Mouse (Mus musculus) forebrain, embryonic 11.5 days (tissue): Measurements from ENCODE around the gene Polr1a. TPM values are rescaled to one million over a fixed set of nuclear protein-coding genes. Genes with fewer than 3 reads are reported as not detected.

Experiments
- ATAC-seq: fragments of 200-750 bp; cut with Nextera tagmentation; replicated peaks from 2 replicates; pipeline ENCODE4 v1.8.0; 2017; ENCODE audit warnings: moderate TSS enrichment; ENCODE audit not compliant: low FRiP score
- DNase-seq: peaks from one replicate; pipeline ENCODE4 v3.0.0-alpha.2; 2017; ENCODE audit warnings: low spot score
- H3K27ac ChIP-seq: fragments of 300-500 bp; sonication (generic); 2 replicates; pipeline ENCODE4 v1.5.1; 2014; ENCODE audit warnings: low read depth, low read length
- H3K27me3 ChIP-seq: fragments of 300-500 bp; sonication (generic); 2 replicates; pipeline ENCODE4 v1.6.1; 2014; ENCODE audit warnings: mild to moderate bottlenecking, low read length, mixed read lengths; ENCODE audit not compliant: control insufficient read depth, insufficient read depth
- H3K36me3 ChIP-seq: fragments of 300-500 bp; sonication (generic); 2 replicates; pipeline ENCODE4 v1.6.1; 2014; ENCODE audit warnings: mild to moderate bottlenecking, low read length, moderate library complexity, mixed read lengths; ENCODE audit not compliant: control insufficient read depth, insufficient read depth
- H3K4me1 ChIP-seq: fragments of 300-500 bp; sonication (generic); replicated peaks from 2 replicates; pipeline ENCODE4 v1.6.1; 2014; ENCODE audit warnings: low read length, mixed read lengths; ENCODE audit not compliant: control insufficient read depth, insufficient read depth
- H3K4me2 ChIP-seq: fragments of 300-500 bp; sonication (generic); 2 replicates; pipeline ENCODE4 v1.6.1; 2014; ENCODE audit warnings: low read depth, mild to moderate bottlenecking, low read length, moderate library complexity, mixed read lengths; ENCODE audit not compliant: severe bottlenecking
- H3K4me3 ChIP-seq: fragments of 300-500 bp; sonication (generic); 2 replicates; pipeline ENCODE4 v1.5.1; 2014; ENCODE audit warnings: low read depth, low read length
- H3K9ac ChIP-seq: fragments of 300-500 bp; sonication (generic); 2 replicates; pipeline ENCODE4 v1.6.1; 2014; ENCODE audit warnings: low read length
- H3K9me3 ChIP-seq: fragments of 300-500 bp; sonication (generic); 2 replicates; pipeline ENCODE4 v1.6.1; 2016; ENCODE audit warnings: low read length, mixed read lengths; ENCODE audit not compliant: control insufficient read depth
- WGBS: fragments of 180-500 bp; shearing (Covaris S2); extraction: QIAGEN DNeasy Blood & Tissue Kit; methylation state at CpG from one replicate; pipeline ENCODE4 v1.1.7; 2014; 5-methylcytosine and 5-hydroxymethylcytosine counted together
- polyA plus RNA-seq: library from polyadenylated mRNA; unstranded; fragments of >200 nt; fragmentation: Nextera tagmentation; extraction: Ambion mirVana; gene quantifications from 2 replicates; pipeline ENCODE4 v1.2.1, GENCODE M21; 2014

The Polr1a gene
- polyA plus RNA-seq, 1 experiment from 2014 or later, result 38.5 TPM

DNA sequence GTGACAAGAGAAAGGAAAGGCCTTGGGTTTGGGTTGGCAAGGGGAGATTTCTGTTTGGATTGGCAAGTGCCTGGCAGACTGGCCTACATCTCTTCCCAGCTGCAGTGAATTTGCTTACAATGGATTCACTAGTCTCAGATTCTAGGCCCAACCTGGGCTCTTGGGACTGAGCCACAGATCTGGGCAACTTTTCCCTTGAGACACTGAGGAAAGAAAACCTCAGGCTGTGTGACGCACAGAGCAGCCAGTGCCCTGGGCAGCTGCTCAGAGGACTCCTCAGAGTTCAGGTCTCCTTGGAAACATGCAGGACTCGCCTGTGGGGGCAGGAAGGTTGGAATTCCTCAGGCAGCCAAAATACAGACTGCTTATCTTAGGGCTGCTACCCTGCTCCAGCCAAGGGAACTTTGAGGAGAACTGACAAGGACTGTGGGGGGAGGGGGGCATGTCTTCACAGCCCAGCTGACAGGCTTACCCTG is 25.3 kb downstream of the Polr1a start:
- no peak overlapping the region for H3K4me3 ChIP-seq
- WGBS, result 56% methylated on average over 2 of the region's 2 CpGs
- H3K36me3 ChIP-seq, result peaks cover 6% of the 10 kb centered on the region; the same call in 1 of the 2 replicates
- H3K27me3 ChIP-seq, result no peaks in the 10 kb centered on the region
- H3K9ac ChIP-seq, result no peak overlapping the region
- H3K9me3 ChIP-seq, result no peaks in the 10 kb centered on the region
- ATAC-seq (no peak), DNase-seq (peak; percentile 48)
- no peak overlapping the region for H3K4me2 ChIP-seq
- H3K4me1 ChIP-seq, result no peaks in the 10 kb centered on the region
- H3K27ac ChIP-seq, result no peak overlapping the region

DNA sequence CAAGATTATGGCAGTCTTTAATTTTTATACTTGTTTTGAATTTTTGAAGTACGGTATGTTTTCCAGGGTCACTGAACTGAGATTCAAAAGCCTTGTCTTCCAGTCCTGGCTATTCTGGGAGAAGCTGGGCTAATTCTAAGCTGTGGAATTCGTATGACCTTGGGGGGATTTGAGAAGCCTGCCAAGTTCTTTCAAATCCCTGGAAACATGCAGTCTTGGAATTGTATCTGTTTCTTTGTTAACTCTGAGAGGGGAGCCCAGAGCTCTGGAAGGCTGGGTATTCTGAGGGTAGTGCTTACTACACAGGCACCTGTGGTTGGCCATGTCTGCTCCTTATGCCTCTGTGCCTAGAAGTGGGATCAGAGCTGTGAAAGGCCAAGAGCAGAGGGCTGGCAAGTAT is 26.9 kb downstream of the Polr1a start:
- DNase-seq (no peak), ATAC-seq (no peak)
- H3K27ac ChIP-seq, result no peak overlapping the region
- no peaks in the 10 kb centered on the region for H3K9me3 ChIP-seq
- no peaks in the 10 kb centered on the region for H3K4me1 ChIP-seq
- H3K4me3 ChIP-seq, result no peak overlapping the region
- 86% methylated on average over 2 of the region's 2 CpGs for WGBS
- no peak overlapping the region for H3K4me2 ChIP-seq
- H3K36me3 ChIP-seq, result no peaks in the 10 kb centered on the region; the same call in 1 of the 2 replicates
- no peak overlapping the region for H3K9ac ChIP-seq
- no peaks in the 10 kb centered on the region for H3K27me3 ChIP-seq

DNA sequence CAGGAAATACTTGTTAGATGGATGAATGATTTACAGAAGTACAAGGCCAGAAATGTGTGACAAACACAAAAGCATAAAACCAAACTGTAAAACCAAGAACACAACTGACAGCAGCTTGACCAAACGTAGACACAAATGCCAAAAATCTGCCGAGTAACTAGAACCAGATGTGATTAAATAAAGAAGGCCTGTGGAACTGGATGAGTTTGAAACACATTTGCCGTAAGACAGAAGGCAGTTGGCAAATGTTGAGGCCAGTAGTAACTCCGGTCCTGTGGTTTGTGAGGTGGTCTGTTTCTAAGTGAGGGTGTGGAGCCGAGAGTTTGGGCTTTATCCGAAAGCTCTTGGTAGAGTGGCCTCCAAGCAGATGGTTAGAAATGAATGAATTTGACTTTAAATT is 32.1 kb downstream of the Polr1a start:
- DNase-seq (no peak), ATAC-seq (no peak)
- 82% methylated on average over 6 of the region's 6 CpGs for WGBS
- Histone ChIP-seq H3K27ac (no peak overlapping the region), H3K9me3 (no peaks in the 10 kb centered on the region), H3K9ac (no peak overlapping the region), H3K27me3 (no peaks in the 10 kb centered on the region), H3K4me3 (no peak overlapping the region), H3K36me3 (no peaks in the 10 kb centered on the region), H3K4me1 (no peaks in the 10 kb centered on the region), H3K4me2 (no peak overlapping the region)

DNA sequence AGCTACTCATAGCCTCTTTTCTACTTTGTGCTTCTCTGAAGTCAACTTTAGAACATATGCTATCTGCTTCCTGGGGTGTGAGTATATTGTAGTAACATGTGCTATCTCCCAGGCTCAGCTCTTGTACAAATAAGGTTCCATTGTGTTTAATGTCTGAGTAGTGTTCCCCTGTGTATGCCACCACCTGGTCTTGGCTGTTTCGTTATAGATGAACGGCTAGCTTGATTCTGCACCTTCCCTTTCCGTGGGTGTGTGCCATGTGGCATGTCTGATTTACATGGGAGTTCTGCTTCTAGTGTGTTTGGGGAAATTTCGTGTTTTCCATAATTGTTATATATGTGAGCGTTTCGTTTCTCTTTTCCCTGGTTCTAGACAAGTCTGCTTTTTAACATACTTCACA is 36.2 kb downstream of the Polr1a start:
- Histone ChIP-seq H3K27ac (no peak overlapping the region), H3K4me2 (no peak overlapping the region), H3K27me3 (no peaks in the 10 kb centered on the region), H3K36me3 (no peaks in the 10 kb centered on the region), H3K9ac (no peak overlapping the region), H3K9me3 (no peaks in the 10 kb centered on the region), H3K4me1 (no peaks in the 10 kb centered on the region), H3K4me3 (no peak overlapping the region)
- WGBS, result 93% methylated on average over 6 of the region's 6 CpGs
- ATAC-seq (no peak), DNase-seq (no peak)

DNA sequence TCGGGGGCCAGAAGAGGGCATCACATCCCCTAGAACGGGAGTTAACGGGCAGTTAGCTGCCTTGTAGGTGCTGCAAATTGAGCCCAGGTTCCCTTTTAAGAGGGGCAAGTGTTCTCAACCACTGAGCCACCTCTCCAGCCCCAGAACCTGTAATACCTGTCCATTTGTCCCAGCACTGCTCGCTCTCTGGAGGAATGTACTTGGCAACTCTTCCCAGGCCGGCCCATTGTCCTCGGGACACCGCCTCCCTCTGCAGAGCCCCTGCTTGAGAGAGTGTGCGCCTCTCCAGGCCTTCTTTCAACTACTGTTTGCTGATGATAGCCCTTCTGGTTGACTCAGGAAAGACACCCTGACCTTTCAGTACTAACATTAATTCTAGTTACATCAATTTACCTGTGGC is 37.3 kb downstream of the Polr1a start:
- H3K4me2 ChIP-seq, result no peak overlapping the region
- no peaks in the 10 kb centered on the region for H3K9me3 ChIP-seq
- no peak overlapping the region for H3K27ac ChIP-seq
- no peak for DNase-seq
- H3K4me1 ChIP-seq, result no peaks in the 10 kb centered on the region
- H3K36me3 ChIP-seq, result no peaks in the 10 kb centered on the region; the same call in 1 of the 2 replicates
- H3K9ac ChIP-seq, result no peak overlapping the region
- WGBS, result 94% methylated on average over 8 of the region's 8 CpGs
- ATAC-seq, result no peak
- H3K4me3 ChIP-seq, result no peak overlapping the region
- no peaks in the 10 kb centered on the region for H3K27me3 ChIP-seq

DNA sequence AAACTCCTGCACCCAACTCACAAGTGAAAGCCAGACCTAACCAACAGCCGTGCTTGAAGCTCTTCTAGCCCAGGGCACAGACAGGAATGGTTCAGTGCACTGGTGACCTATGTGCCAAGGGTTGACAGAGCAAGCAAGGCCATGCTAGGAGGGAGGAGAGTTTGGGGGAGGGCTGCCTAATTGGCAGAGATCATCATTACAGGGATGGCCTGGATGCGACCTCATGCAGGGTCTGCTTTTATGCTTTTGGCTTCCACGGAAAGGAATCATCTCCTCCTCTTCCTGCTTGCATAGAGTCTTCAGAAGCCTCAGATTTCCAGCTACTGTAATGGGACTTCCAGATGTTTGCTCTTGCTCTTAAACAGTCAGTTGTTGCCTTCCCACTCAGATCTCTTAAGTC is 40.9 kb downstream of the Polr1a start:
- Histone ChIP-seq H3K27me3 (no peaks in the 10 kb centered on the region), H3K9me3 (no peaks in the 10 kb centered on the region), H3K36me3 (peaks cover 3% of the 10 kb centered on the region; the same call in 1 of the 2 replicates), H3K4me3 (no peak overlapping the region), H3K27ac (no peak overlapping the region), H3K4me2 (no peak overlapping the region), H3K9ac (no peak overlapping the region), H3K4me1 (no peaks in the 10 kb centered on the region)
- WGBS, result 89% methylated on average over 3 of the region's 3 CpGs
- DNase-seq (no peak), ATAC-seq (no peak)

DNA sequence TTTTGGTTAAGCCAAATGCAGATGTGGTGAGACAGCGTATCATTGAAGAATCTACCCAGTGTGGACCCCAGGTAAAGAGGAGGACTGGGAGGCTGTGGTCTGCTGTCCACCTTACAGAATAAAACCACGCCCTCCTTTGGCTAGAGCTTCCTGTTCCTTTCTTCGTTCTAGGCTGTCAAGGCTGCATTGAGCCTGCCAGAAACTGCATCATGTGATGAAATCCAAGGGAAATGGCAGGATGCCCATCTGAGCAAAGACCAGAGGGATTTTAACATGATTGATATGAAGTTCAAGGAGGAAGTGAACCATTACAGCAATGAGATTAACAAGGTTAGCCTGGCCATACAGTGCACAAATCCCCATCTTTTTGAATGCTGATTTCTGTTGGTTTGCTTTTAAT is 41.7 kb downstream of the Polr1a start:
- ATAC-seq (no peak), DNase-seq (no peak)
- Histone ChIP-seq H3K4me2 (no peak overlapping the region), H3K36me3 (peaks cover 4% of the 10 kb centered on the region; the same call in 1 of the 2 replicates), H3K27me3 (no peaks in the 10 kb centered on the region), H3K9me3 (no peaks in the 10 kb centered on the region), H3K4me3 (no peak overlapping the region), H3K27ac (no peak overlapping the region), H3K4me1 (no peaks in the 10 kb centered on the region), H3K9ac (no peak overlapping the region)
- WGBS, result 89% methylated on average over 3 of the region's 3 CpGs

DNA sequence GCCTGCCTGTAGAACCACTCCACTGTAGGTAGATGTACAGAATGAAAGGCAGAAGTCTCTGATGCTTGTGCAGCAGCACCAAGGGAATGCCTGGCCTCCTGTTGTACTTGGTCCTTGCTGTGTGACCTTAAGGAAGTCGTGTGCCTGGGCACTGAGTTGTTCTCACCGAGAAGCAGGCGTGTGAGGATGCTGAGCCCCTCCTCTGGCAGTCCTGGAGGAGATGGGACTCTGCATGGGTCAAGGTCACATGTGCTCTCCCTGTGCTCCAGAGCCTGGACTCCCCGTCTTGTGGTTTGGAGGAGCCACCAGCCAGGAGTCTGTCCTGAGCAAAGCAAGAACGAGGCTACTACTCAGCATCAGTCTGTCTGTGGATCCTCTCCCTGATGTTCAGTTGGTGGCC is 42.3 kb downstream of the Polr1a start:
- ATAC-seq (no peak), DNase-seq (no peak)
- no peak overlapping the region for H3K9ac ChIP-seq
- peaks cover 4% of the 10 kb centered on the region; the same call in 1 of the 2 replicates for H3K36me3 ChIP-seq
- no peaks in the 10 kb centered on the region for H3K4me1 ChIP-seq
- no peaks in the 10 kb centered on the region for H3K9me3 ChIP-seq
- no peak overlapping the region for H3K4me3 ChIP-seq
- H3K27me3 ChIP-seq, result no peaks in the 10 kb centered on the region
- H3K27ac ChIP-seq, result no peak overlapping the region
- H3K4me2 ChIP-seq, result no peak overlapping the region
- 92% methylated on average over 5 of the region's 5 CpGs for WGBS

DNA sequence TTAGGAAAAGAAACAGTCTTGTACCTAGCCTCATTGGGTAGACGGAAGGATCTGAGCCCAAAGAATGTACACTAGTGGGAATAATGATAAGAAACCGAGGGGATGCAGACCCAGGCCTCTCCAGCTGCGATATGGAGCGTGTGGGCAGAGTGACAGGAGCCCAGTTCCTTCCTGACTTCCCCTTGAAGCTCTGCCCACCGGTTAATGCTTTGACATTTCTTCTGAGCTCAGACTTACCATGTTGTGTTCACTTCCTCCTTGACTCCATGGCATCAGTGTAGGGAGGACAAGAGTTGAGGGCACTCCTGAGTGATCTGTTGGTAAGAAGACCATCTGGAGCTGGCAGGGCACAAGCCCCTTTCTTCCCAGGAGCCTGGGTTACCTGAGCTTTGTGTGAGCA is 53.3 kb downstream of the Polr1a start:
- no peaks in the 10 kb centered on the region for H3K27me3 ChIP-seq
- no peaks in the 10 kb centered on the region for H3K9me3 ChIP-seq
- no peaks in the 10 kb centered on the region for H3K4me1 ChIP-seq
- ATAC-seq, result no peak
- no peak overlapping the region for H3K9ac ChIP-seq
- no peak overlapping the region for H3K4me3 ChIP-seq
- H3K27ac ChIP-seq, result no peak overlapping the region
- 91% methylated on average over 5 of the region's 5 CpGs for WGBS
- H3K4me2 ChIP-seq, result no peak overlapping the region
- H3K36me3 ChIP-seq, result no peaks in the 10 kb centered on the region; the same call in none of the 2 replicates
- no peak for DNase-seq
